Mouse (Mus musculus): ENCODE results near the gene Klhl29. TPM values are rescaled to one million over a fixed set of nuclear protein-coding genes. Genes with fewer than 3 reads are reported as not detected.
A peak's percentile ranks its signal among the peaks of the same experiment; 100 is the strongest.

Klhl29 gene
- 7.8 and 8.7 TPM in 2 replicates for polyA plus RNA-seq (2012; rRNA removed)

DNA sequence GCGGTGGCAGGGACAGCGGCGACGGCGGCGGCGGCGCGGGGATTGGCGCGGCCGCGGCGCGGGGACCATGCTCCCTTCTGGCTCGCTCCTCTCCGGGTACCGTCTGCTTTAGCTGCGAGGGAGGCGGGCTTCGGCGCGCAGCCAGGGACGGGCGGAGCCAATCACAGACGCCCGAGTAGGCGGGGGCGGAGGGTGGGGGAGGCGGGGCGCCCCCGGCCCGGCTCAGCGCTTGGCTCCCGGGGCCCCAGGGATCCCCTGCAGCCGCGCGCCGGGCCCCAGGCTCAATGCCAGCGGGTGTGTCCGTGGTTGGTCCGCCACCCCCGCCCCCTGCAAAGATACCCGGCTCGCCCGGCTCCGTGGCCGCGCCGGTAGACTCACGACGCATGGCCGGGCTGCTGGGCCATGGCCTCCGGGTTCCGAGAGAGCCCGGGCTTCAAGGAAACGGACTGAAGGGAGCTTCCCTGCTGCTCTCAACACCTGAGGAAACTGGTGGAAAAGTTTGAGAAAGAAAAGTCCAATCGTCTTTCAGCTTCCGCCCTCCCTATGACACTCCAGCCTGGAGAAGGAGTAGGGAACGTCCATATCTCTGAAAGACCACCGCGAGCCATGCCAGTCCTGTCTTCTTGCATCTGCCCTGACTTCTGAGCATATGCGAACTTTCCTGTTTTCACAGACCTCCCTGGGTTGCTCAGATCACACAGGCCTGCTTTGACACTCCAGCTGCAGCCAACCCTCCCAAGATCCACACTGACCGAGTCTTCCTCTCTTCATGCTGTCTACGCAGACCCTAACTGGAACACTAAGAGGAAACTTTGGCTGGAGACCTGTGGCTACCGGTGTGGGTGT is at the start of gene Klhl29:
TSS of gene Klhl29 (minus strand) at position 67 of the 846 bp plus-strand sequence.
- DNase-seq (ENCODE audit: low spot score): peak; percentile 73

DNA sequence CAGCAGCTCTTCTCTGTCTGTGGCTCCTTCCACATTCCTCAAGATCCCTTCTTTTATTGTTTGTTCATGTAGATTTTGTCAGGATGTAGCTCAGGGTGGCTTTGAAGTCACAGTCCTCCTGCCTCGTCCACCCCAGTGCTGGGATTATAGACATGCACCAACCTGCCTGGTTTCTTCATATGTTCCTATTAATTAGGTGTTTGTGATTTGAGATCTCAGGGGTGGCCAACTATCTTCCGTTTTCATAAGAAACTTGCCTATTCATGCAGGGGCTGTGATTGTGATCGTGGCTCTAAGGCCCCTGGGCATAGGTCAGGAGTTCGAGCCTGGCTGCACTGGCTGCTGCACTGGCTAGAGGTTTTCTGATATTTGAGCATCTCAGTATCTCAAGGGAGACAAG is 49.8 kb upstream of the Klhl29 start:
- no peak for DNase-seq (ENCODE audit: low spot score)

DNA sequence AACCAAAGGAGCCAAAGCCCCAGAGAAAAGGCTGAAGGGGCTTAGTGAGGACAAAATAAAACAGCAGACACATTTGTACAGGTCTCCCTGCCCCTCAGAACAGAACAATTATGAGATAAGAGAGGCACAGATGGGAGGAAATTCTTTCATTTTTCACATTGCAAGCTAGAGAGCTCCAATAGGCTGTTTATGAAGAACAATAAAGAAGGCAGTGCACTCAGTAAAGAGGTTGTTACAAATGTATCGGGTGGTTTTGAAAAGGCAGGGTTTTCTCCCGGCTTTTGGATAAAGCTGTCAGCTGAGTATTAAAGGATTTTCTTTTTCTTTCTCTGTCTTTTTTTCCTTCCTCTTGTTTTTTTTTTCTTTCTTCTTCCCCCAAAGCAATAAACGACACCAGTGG is 40.3 kb upstream of the Klhl29 start:
- no peak for DNase-seq (ENCODE audit: low spot score)

DNA sequence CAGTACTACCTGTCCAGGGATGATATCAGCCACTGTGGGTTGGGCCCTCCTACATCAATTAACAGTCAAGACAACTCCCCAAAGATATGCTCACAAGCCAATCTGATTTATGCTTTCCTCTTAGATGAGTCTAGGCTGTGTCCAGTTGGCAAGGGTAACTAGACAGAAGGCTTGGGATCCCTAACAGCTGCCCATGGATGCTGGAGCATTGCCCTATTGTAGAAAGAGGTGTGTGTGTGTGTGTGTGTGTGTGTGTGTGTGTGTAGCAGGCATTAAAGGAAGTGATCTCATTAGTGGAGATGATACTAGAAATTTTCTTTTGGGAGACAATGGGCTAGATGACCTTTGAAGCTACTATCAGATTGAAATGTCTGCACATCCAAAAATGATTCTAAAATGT is 38.5 kb upstream of the Klhl29 start:
- no peak for DNase-seq (ENCODE audit: low spot score)

DNA sequence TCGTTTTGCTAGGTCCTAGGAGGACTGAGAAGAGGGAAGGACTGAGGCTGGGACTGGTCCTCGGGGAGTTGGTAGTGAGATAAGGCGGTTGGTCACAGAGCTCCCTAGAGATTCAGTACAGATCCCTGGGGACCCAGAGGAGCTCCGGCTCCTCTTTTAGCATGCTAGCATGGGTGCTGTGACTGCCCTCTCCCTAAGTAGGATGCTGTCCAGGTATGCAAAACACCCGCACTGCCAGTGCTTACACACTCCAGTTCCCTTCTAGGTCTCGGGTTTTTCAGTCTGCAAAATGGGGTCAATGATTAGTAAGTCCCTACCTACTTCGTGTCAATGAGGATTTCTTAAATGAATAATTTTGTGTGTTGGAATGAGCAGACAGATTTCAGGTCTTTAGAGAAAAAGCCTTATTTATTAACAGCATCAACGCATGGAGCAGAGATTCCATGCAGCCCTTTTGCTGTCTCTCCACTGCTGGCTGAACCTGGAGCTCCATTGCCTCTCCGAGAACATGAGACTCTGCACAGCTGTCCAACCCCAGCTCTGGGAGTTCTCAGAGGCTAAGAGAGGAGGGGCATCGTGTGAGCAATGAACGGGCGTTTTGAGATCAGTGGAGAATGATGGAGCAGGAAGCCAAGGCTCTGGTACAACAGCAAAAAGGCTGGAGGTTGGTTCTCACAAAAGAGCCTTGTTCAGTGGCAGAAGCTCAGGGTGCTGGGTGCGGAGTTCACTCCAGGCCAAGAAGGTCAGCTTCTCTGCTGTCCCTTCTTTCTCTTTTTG is 36.5 kb upstream of the Klhl29 start:
- DNase-seq (ENCODE audit: low spot score): no peak

DNA sequence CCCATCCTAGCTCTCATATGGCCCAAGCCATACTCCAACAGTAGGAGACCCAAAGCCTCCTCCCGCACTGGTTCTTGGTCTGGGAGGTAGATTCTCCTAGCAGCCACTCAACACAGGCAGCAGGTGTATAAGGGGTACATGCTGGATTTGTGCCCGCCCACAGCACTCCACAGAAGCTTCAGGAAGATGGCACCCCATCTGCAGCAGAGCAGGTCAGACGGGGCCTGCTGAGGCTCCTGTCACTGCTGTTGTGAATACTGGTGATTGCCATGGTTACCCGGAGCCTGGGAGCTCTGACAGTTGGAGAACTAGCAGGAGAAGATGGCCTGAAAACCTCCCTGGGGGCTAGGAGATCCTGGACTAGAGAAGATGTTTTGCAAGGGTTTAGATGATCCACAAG is 35.9 kb upstream of the Klhl29 start:
- no peak for DNase-seq (ENCODE audit: low spot score)

DNA sequence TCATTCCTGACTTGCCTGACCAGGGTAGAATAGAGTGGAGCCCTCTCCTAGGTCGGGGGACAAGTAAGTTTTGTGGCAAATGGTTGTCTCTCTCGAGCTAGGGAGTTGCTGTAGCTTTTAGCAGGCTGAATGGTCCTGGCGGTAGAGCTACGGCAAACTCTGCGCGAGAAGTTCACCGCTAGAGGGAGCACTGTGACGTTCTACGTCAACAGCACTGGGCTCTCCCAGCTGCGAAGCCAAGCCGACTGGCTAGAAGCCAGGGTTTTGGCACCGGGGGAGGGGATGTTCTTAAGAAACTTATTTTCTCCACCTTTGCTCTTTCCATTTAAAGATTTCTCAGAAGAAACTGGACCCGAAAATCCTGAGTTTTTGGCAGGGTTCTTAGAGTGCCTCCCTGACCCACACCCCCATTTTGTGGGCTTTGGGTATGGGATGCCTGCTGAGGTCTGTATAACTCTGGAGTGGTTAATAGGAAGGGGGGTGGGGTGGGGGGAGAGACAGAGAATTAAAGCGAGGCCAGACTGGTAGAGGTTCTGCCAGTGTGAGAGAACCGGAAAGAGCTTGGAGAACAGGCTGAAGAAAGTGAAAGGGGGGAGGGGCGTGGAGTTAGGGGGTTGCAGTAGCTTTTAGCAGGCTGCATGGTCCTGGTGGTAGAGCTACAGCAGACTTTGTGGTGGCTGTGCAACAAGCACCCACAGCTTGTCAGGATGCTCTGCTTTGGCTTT is 35.1 kb upstream of the Klhl29 start:
- peak; percentile 55 for DNase-seq (ENCODE audit: low spot score)

DNA sequence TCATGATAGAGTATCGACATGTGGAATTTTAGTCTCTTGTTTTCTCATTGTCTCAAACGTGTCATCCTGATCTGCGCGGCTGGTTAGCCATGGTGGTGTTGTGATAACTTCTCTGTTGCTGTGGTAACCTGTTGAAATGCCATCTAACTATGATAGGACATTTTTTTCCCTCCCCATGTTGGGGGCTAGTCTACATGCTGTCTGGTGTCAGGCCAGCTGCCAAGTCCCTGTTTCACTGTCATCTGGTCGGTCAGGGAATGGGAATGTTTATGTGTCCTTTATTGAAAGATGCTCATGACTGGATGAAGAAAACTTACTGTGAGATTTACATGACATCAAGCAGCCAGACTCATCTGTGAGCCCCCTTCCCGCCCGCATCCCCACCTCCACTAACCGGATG is 31.7 kb upstream of the Klhl29 start:
- no peak for DNase-seq (ENCODE audit: low spot score)

DNA sequence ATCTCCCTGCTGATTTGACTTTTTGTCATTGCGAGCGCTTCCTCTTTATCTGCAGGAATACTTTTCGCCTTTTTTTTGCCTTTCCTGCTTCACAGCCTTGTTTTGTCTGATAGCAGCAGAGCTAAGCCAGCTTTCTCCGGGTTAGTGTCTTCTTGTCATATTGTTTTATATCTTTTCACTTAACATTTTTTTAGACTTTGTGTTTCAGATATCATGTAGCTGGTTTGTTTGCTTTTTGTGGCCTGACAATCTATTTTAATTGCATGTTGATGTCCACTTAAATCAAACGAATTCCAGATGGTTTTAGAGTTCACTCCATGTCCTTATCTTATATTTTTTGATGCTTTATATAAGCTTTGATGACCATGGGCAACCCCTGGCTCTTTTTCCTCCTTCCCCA is 21.9 kb upstream of the Klhl29 start:
- no peak for DNase-seq (ENCODE audit: low spot score)

DNA sequence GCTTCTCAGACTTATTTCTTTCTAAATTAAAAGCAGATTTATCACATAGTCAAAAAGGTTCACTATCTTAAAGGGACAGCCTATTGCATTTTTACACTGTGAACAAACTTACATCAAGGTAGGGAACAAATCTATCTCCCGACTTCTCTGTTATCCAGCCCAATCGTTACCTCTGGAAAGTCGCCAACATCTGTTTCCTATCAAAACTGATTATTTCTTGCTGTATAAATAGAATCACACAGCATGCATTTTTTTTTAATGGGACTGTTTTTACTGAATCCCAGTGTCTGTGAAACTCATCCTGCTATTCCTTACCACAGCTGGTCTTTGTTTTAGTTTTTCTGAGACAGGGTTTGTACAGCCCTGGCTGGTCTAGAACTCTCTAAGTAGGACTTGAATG is 19.7 kb upstream of the Klhl29 start:
- no peak for DNase-seq (ENCODE audit: low spot score)

DNA sequence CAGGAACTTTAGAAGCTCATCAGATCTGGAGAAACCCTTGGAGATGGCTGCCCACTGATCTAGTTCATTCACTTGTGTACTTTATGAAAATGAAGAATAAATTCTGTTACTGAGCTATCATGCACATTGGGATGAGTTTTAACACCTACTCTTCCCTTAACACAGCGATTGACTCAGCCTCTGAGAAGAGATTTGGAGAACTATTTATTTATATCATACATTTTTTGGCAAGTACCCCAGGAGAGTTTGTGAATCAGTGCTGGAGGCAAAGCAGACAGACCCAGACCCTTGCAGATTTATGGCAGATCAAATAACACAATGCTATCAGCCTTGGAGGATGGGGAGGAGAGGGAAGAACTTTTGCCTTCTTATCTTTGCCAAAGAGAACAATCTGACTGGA is 11.6 kb upstream of the Klhl29 start:
- no peak for DNase-seq (ENCODE audit: low spot score)

DNA sequence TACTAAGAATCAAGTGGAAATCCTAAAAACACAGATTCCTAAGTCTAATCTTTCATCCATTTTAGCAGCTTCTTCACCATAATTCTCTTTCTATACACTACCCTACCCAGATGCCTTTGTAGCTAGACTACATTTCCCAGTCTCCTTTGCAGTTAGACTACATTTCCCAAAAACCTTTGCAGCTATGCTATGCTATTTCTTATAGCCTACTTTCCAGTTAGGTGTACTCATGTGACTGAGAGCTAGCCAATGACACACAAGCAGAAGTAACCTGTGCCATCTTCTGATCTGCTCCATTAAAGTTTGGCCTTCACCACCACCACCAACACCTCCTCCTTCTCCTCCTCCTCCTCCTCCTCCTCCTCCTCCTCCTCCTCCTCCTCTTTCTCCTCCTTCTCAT is 11.2 kb upstream of the Klhl29 start:
- no peak for DNase-seq (ENCODE audit: low spot score)

DNA sequence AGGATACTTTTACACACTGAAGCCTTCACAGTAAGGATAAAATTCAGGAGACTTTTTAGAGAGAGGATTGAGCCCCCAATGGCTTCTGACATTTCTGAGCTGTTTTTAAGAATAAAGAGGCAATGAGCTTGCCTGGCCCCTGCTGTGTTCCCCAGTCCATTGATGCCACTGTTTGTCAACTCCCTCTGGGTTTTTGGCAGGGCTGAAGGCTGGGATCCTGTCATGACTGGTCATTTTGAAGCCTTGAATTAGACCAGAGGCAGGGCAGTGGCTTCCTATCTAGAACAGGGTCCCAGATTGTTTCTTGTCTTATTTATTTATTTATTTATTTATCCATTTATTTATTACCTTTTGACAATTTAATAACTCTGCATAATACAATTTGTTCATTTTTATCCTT is 6.2 kb upstream of the Klhl29 start:
- DNase-seq (ENCODE audit: low spot score): no peak

DNA sequence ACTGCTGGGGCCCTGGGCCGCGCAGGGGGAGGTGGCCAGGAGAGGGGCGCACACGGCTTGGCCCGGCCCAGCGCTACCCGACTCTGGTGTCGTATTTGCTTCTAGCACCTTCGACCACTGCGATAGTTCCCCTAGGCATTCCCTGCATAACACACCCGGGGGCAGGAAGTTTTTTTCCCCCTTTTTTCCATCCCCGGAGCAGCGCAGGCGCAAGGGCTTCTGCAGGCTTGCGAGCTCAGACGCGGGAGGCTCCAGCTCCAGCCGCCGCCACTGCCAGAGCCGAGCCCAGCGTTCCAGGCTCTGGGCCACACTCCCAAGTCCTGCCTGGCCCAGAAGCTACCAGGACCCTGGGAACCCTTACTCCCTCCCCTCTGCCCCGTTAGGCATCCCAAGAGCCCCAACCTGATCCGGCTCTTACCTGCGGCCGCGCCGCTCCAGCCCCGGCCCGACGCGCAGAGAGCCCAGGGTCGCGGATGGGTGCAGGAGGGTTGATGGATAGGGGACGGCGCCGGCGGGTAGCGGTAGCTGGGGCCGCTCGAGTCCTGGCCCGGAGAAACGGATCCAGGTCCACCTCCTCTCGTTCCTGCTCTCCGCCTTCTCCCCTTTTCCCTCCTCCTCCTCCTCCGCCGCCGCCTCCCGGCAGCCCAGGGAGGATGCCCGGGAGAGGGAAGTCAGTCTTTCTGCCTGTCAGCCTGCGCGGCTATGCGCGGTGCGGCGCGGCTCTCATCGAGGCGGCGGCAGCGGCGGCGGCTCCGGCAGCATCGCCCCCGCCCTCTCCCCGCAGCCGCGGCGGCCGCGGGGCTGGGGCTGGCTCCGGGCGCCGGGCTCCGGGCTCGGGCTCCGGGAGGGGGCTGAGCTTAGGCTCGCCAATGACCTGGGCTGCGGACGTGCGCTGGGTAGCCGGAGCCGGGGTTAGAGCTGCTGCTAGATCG is 532 bp downstream of the Klhl29 start:
- peak; percentile 27 for DNase-seq (ENCODE audit: low spot score)

DNA sequence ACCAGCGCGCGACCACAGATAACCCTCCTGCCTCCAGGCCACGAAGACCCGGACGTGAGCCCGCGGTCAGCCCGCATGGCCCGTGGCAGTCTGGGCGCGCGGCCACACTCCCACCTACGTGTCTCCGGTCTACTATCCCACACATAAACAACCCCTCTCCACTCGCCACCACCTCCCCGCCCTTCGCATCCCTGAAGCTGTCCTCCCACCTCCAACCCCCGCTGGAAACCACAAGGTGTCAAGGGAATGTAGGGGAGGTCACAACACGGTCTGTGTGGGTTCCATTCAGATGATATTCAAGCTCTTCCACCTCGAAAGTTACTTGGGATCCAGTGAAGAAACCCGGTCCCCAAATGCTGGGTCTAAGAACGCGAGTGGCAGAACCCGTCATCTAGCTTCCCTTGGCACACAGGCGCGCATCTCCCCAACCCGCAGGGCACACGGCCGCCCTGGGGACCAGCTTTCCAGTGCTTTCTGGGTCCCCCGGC is 1.2 kb downstream of the Klhl29 start:
- peak; percentile 34 for DNase-seq (ENCODE audit: low spot score)

DNA sequence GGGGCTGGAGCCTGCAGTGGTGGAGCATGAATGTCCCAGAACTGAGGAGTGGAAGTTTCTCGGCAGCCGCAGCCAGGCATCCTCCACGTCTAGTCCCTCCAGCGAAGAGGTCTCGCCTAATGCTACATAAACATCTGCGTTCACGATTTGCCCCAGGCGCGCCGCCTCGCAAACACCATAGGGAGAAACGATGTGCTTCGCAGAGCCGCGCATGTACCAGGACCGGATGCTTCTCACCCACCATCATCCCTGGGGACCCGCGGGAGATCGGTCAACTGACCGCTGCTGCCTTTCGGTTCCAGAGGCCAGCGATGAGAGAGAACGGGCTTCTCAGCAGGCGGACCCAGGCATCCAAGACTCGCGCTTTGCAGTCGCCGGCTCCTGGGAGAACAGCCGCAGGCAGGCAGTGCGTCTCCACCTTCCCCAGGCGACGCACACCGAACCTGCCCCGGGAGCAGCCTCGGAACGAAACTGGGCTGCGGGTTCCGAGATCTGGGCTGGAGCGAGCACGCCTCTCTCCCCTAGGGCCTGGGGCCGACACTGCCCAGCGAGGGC is 1.8 kb downstream of the Klhl29 start:
- peak; percentile 27 for DNase-seq (ENCODE audit: low spot score)

DNA sequence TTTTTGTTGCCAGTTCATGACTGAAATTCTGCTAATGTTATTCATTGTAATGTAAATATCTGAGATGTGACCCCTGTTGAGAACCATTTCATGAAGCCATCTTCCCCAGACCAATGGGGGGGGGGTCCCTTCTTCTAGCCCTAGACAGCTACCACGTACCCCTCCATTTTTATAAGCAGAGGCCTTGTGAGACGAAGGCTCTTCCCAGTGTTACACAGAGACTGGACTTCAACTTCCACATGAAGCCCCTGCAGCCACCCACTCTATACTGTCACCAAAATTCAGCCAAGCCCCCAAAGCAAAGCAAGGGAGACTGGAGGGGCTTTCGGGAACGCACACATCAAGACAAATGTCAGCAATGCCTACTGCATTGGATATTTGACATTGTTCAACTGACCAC is 6.1 kb downstream of the Klhl29 start:
- no peak for DNase-seq (ENCODE audit: low spot score)

DNA sequence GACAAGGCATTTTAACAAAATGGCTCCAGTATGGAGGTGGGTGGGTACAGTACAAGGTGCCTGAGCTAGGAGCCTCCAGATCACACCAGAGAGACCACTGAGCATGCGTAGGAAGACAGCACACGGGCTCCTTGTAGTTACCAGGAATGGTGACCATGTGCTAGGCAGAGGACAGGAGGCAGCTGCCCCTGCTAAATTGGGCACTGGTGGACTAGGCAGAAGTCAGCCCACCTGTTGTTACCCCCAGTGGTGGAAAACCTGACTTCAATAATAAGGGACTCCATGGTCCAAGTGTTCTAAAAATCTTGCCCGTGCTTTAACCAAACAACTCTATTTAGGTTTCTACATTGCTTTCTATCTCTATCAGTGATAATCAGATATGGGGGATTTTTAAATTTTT is 10.6 kb downstream of the Klhl29 start:
- DNase-seq (ENCODE audit: low spot score): no peak

DNA sequence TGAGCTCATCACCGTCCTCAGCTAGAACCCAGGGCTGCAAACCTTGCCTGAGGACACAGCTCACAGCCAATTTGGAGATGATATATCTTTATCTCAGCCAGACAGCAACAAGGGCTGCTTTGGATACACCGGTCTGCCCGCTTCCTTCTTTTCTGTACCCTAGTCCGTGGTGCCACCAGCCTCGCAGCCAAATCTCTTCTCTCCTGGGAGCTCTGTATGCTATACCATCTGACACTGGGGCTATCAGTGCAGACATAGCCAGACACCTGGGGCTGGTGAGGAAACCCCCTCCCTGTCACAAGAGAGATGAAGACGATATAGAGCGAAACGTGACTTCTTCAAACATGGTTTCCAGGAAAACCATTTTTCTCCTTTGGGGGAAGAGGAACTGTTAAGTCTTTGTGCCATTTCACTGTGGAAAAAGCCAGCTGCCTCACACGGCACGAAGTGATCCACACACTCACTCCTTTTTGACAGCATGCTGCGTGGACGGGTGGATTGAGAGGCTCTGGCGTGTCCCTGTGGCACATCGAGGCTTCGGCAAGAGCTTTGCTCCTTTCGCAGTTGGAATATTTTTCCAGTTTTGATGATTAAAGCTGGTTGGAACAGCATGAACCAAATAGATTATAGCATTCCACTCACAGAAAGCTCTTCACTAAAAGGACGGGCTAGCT is 11.4 kb downstream of the Klhl29 start:
- no peak for DNase-seq (ENCODE audit: low spot score)

DNA sequence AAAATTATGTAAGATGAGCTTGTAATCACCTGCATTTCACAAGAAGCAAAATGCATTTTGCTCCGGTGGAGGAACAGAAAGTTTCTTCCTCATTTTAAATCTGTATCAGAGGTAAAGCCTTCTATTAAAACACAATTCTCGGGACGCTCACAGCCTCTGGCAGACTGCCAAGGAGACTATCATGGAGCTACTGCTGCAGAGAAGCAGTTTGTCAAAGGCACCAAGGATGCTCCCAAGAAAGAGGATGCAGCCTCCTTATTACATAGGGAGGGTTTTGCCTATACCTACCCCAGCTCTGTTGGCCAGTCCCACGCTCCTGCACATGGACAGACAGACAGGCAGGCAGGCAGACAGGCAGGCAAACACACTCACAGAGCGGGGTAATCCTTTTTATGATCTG is 16.4 kb downstream of the Klhl29 start:
- no peak for DNase-seq (ENCODE audit: low spot score)
